Mouse (Mus musculus) ZHBTc4 (cell line): ENCODE results near the gene Cables2.

Experiments used
- DNase-seq: peaks from one replicate; pipeline ENCODE4 v3.0.0-alpha.2; 2011; ENCODE audit warnings: low read depth, low spot score

The Cables2 gene

GRCm38 (mm10) chr2:180273394-180274244 lies at the start of gene Cables2:
TSS of gene Cables2 (minus strand) at chr2:180273496.
- DNase-seq, result peak; percentile 99

- no peak for DNase-seq
Observed at GRCm38 (mm10) chr2:180322674-180323355, 49.5 kb upstream of the Cables2 start.

- DNase-seq, result peak; percentile 83
Observed at GRCm38 (mm10) chr2:180320216-180320615, 46.9 kb upstream of the Cables2 start.

- no peak for DNase-seq
Observed at GRCm38 (mm10) chr2:180317591-180317990, 44.3 kb upstream of the Cables2 start.

- no peak for DNase-seq
Observed at GRCm38 (mm10) chr2:180314292-180314691, 41.0 kb upstream of the Cables2 start.

GRCm38 (mm10) chr2:180311147-180311546 lies 37.9 kb upstream of the Cables2 start:
- no peak for DNase-seq

- DNase-seq, result no peak
Observed at GRCm38 (mm10) chr2:180307680-180308079, 34.4 kb upstream of the Cables2 start.

- no peak for DNase-seq
Observed at GRCm38 (mm10) chr2:180306423-180307168, 33.3 kb upstream of the Cables2 start.

- no peak for DNase-seq
Observed at GRCm38 (mm10) chr2:180306009-180306408, 32.7 kb upstream of the Cables2 start.

- no peak for DNase-seq
Observed at GRCm38 (mm10) chr2:180305490-180305889, 32.2 kb upstream of the Cables2 start.

- no peak for DNase-seq
Observed at GRCm38 (mm10) chr2:180304554-180304953, 31.3 kb upstream of the Cables2 start.

- DNase-seq, result no peak
Observed at GRCm38 (mm10) chr2:180303468-180303867, 30.2 kb upstream of the Cables2 start.

- no peak for DNase-seq
Observed at GRCm38 (mm10) chr2:180302201-180302600, 28.9 kb upstream of the Cables2 start.

- DNase-seq, result no peak
Observed at GRCm38 (mm10) chr2:180300771-180301170, 27.5 kb upstream of the Cables2 start.

- no peak for DNase-seq
Observed at GRCm38 (mm10) chr2:180300252-180300651, 27.0 kb upstream of the Cables2 start.

- peak; percentile 56 for DNase-seq
Observed at GRCm38 (mm10) chr2:180292906-180293305, 19.6 kb upstream of the Cables2 start.

GRCm38 (mm10) chr2:180292026-180292425 lies 18.7 kb upstream of the Cables2 start:
- DNase-seq, result no peak

GRCm38 (mm10) chr2:180291566-180291965 lies 18.3 kb upstream of the Cables2 start:
- DNase-seq, result no peak

GRCm38 (mm10) chr2:180290503-180290902 lies 17.2 kb upstream of the Cables2 start:
- no peak for DNase-seq

GRCm38 (mm10) chr2:180289440-180290108 lies 16.3 kb upstream of the Cables2 start, which contains the start of gene Rbbp8nl:
TSS of gene Rbbp8nl (minus strand) at chr2:180289879.
- DNase-seq, result peak; percentile 23

GRCm38 (mm10) chr2:180288966-180289365 lies 15.7 kb upstream of the Cables2 start:
- DNase-seq, result peak; percentile 43
